Mouse (Mus musculus): ENCODE results near the gene Robo2.

- TF ChIP-seq CTCF (conservative IDR thresholded peaks at IDR 0.05; ENCODE audit: low read length), result no peak
- TF ChIP-seq POU5F1 (IDR thresholded peaks at IDR 0.05; ENCODE audit: borderline replicate concordance, low read length), result no peak
- TF ChIP-seq NANOG (IDR thresholded peaks at IDR 0.05; ENCODE audit: borderline replicate concordance, low read length), result no peak
Measured at GRCm38 (mm10) chr16:74111101-74111500, 300.5 kb downstream of the Robo2 start.

Data from E14TG2a.4 (cell line).